Mouse (Mus musculus) cerebellum, adult 18-20 months (tissue): ENCODE measurements at regions not wholly inside any gene's neighbourhood (a gene's known extent, or its start where the extent isn't known, plus 50 kb on each side); places are given as distances from the start of the nearest gene placed in this dataset.

Experiments
- DNase-seq, 2 experiments: peaks; one replicate each; pipeline ENCODE4 v3.0.0; 2021

- DNase-seq, result no peak
Measured at GRCm38 (mm10) chr6:117332641-117333040, 164.3 kb downstream of the Cxcl12 start.

GRCm38 (mm10) chr6:117342123-117342522, 173.8 kb downstream of the Cxcl12 start:
- DNase-seq, result no peak

- DNase-seq, result no peak
Measured at GRCm38 (mm10) chr6:117347356-117347755, 179.0 kb downstream of the Cxcl12 start.

- no peak for DNase-seq
Measured at GRCm38 (mm10) chr6:117351846-117352245, 183.5 kb downstream of the Cxcl12 start.

- DNase-seq, result no peak
Measured at GRCm38 (mm10) chr6:117353091-117353490, 184.8 kb downstream of the Cxcl12 start.

- no peak for DNase-seq
Measured at GRCm38 (mm10) chr6:117356101-117356500, 187.8 kb downstream of the Cxcl12 start.

- no peak for DNase-seq
Measured at GRCm38 (mm10) chr6:117359401-117359800, 191.1 kb downstream of the Cxcl12 start.

GRCm38 (mm10) chr6:117366563-117366962, 198.2 kb downstream of the Cxcl12 start:
- no peak for DNase-seq

GRCm38 (mm10) chr6:117375989-117376388, 207.7 kb downstream of the Cxcl12 start:
- no peak for DNase-seq

- no peak for DNase-seq
Measured at GRCm38 (mm10) chr6:117379904-117380303, 211.6 kb downstream of the Cxcl12 start.

- DNase-seq, result no peak
Measured at GRCm38 (mm10) chr6:117390233-117390848, 222.0 kb downstream of the Cxcl12 start.

GRCm38 (mm10) chr6:117393480-117393879, 225.1 kb downstream of the Cxcl12 start:
- no peak for DNase-seq

GRCm38 (mm10) chr6:117405589-117406311, 237.4 kb downstream of the Cxcl12 start:
- DNase-seq, result no peak

- no peak for DNase-seq
Measured at GRCm38 (mm10) chr6:117406312-117406595, 237.9 kb downstream of the Cxcl12 start.

- DNase-seq, result no peak
Measured at GRCm38 (mm10) chr6:117406757-117407156, 238.4 kb downstream of the Cxcl12 start.

- DNase-seq, result no peak
Measured at GRCm38 (mm10) chr6:117407206-117407858, 239.0 kb downstream of the Cxcl12 start.

GRCm38 (mm10) chr6:117407953-117408352, 239.6 kb downstream of the Cxcl12 start:
- no peak for DNase-seq

- no peak for DNase-seq
Measured at GRCm38 (mm10) chr6:117408971-117409783, 240.8 kb downstream of the Cxcl12 start.

GRCm38 (mm10) chr6:117414926-117415325, 246.6 kb downstream of the Cxcl12 start:
- DNase-seq, result no peak

- DNase-seq, result no peak
Measured at GRCm38 (mm10) chr6:117415901-117416300, 247.6 kb downstream of the Cxcl12 start.

- DNase-seq, result no peak
Measured at GRCm38 (mm10) chr6:117416461-117416860, 248.1 kb downstream of the Cxcl12 start.

GRCm38 (mm10) chr6:117422846-117423573, 254.7 kb downstream of the Cxcl12 start:
- no peak for DNase-seq

GRCm38 (mm10) chr6:117426363-117426762, 258.0 kb downstream of the Cxcl12 start:
- DNase-seq, result no peak
